Mouse (Mus musculus): ENCODE measurements around the gene Trat1. TPM values are rescaled to one million over a fixed set of nuclear protein-coding genes. Genes with fewer than 3 reads are reported as not detected.
A peak's percentile ranks its signal among the peaks of the same experiment; 100 is the strongest.

Gene Trat1
- polyA plus RNA-seq, 1 experiment from 2014 or later = not detected

DNA sequence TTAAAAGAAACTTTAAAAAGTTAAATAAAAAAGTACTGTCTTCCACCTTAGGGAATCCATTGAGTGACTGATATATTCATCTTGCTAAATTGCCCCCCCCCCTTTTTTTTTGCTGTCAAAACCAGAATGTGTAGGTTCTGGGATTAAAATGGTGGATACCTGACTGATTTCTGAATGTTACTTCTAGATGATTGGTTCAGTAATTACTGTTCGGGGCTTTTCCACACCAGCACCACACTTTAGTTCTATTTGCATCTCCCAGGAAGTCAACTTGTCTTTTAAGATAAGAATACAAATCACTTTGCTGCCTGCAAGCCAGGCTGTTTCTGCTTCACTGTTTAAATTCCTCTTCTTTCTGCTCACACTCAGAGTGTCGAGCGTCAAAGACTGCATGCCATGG lies 26.5 kb upstream of the Trat1 start:
- Histone ChIP-seq H3K27me3 (ENCODE audit: control insufficient read depth, insufficient read depth, low read length) (no peaks in the 10 kb centered on the region), H3K4me1 (ENCODE audit: control insufficient read depth, insufficient read depth, low read length) (no peaks in the 10 kb centered on the region), H3K9me3 (ENCODE audit: control insufficient read depth, low read length) (no peaks in the 10 kb centered on the region), H3K9ac (ENCODE audit: low read depth, low read length) (no peak overlapping the region), H3K4me3 (ENCODE audit: low read length) (no peak overlapping the region), H3K36me3 (ENCODE audit: control insufficient read depth, insufficient read depth, low read length) (no peaks in the 10 kb centered on the region), H3K4me2 (replicated peaks; ENCODE audit: low read depth, low read length) (no peak overlapping the region), H3K27ac (ENCODE audit: low read depth, low read length) (no peak overlapping the region)
- 80% methylated on average over 3 of the region's 3 CpGs for WGBS
- no peak for ATAC-seq (ENCODE audit: low FRiP score, low TSS enrichment)

DNA sequence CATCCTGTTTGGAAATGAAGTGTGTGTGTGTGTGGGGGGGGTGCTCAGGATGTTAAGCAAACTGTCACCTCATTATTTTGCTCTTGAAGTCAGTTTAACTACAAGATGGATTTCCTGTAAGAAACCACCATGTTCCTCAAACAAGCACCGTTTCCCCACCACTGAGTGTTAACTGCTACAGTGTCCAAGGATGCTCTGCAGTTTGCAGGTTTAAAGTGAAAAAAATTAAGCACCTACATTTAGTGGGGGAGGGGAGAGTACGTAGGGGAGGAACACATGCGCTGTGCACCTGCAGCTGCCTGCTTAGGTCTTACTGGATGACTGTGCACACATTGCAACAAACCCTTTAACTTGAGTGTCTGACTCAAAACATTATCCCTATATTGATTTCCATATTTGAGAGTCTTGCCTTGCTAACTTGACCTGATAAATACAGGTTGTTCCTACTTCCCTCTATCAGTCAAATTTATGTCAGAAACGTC lies 16.9 kb upstream of the Trat1 start:
- Histone ChIP-seq H3K27ac (ENCODE audit: low read depth, low read length) (no peak overlapping the region), H3K27me3 (ENCODE audit: control insufficient read depth, insufficient read depth, low read length) (no peaks in the 10 kb centered on the region), H3K9ac (ENCODE audit: low read depth, low read length) (no peak overlapping the region), H3K4me1 (ENCODE audit: control insufficient read depth, insufficient read depth, low read length) (no peaks in the 10 kb centered on the region), H3K4me3 (ENCODE audit: low read length) (no peak overlapping the region), H3K9me3 (ENCODE audit: control insufficient read depth, low read length) (no peaks in the 10 kb centered on the region), H3K4me2 (replicated peaks; ENCODE audit: low read depth, low read length) (no peak overlapping the region), H3K36me3 (ENCODE audit: control insufficient read depth, insufficient read depth, low read length) (no peaks in the 10 kb centered on the region)
- WGBS = 78% methylated on average over 4 of the region's 4 CpGs
- ATAC-seq (ENCODE audit: low FRiP score, low TSS enrichment) = no peak

DNA sequence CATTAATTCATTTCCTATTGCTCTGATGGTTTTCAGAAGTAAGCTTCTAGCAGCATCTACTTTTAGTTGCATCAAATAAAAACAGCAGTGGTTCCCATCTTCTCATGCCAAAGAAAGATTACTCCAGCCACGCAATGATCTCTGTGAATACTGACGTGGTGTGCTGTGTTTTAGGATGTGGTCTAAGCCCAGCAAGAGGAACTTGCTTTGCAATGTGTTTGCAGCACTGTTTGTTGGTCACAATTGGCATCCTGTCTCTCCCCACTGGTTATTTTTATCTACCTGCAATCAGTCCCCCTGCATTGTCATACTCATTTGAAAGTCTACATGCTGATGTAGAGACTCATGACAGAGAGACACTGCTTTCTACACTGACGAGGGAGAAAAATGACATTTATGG lies 14.4 kb upstream of the Trat1 start:
- Histone ChIP-seq H3K4me1 (ENCODE audit: control insufficient read depth, insufficient read depth, low read length) (no peaks in the 10 kb centered on the region), H3K27me3 (ENCODE audit: control insufficient read depth, insufficient read depth, low read length) (no peaks in the 10 kb centered on the region), H3K27ac (ENCODE audit: low read depth, low read length) (no peak overlapping the region), H3K4me3 (ENCODE audit: low read length) (no peak overlapping the region), H3K9ac (ENCODE audit: low read depth, low read length) (no peak overlapping the region), H3K4me2 (replicated peaks; ENCODE audit: low read depth, low read length) (no peak overlapping the region), H3K36me3 (ENCODE audit: control insufficient read depth, insufficient read depth, low read length) (no peaks in the 10 kb centered on the region), H3K9me3 (ENCODE audit: control insufficient read depth, low read length) (no peaks in the 10 kb centered on the region)
- ATAC-seq (ENCODE audit: low FRiP score, low TSS enrichment) = no peak
- 74% methylated on average over 3 of the region's 3 CpGs for whole genome bisulfite sequencing

DNA sequence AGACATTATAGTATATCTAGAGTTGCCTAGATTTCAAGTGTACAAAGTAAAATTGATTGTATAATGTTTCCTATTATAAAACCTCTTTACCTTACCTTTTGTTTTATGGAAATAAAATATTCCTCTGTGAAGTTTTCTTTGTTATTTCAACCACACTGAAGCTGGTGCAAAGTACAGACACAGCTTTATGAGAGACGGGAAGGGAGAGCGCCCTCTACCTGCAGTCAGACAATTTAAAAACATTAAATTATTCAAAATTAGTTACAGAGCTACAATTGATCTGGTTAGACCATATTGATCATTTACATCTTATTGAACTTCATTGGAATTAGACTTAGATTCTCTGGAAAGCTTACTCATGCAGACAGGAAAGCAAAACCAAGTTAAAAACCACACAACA lies 5.4 kb upstream of the Trat1 start:
- H3K4me1 ChIP-seq (ENCODE audit: control insufficient read depth, insufficient read depth, low read length) = no peaks in the 10 kb centered on the region
- no peaks in the 10 kb centered on the region for H3K36me3 ChIP-seq (ENCODE audit: control insufficient read depth, insufficient read depth, low read length)
- H3K9me3 ChIP-seq (ENCODE audit: control insufficient read depth, low read length) = no peaks in the 10 kb centered on the region
- no peak for ATAC-seq (ENCODE audit: low FRiP score, low TSS enrichment)
- H3K27ac ChIP-seq (ENCODE audit: low read depth, low read length) = no peak overlapping the region
- no peak overlapping the region for H3K4me3 ChIP-seq (ENCODE audit: low read length)
- no peaks in the 10 kb centered on the region for H3K27me3 ChIP-seq (ENCODE audit: control insufficient read depth, insufficient read depth, low read length)
- H3K9ac ChIP-seq (ENCODE audit: low read depth, low read length) = no peak overlapping the region
- WGBS = 82% methylated on average over 2 of the region's 2 CpGs
- H3K4me2 ChIP-seq (replicated peaks; ENCODE audit: low read depth, low read length) = no peak overlapping the region

GRCm38 (mm10) chr16:48769183-48769582 lies 2.6 kb downstream of the Trat1 start:
- ATAC-seq (ENCODE audit: low FRiP score, low TSS enrichment) = no peak
- Histone ChIP-seq H3K9me3 (ENCODE audit: control insufficient read depth, low read length) (no peaks in the 10 kb centered on the region), H3K9ac (ENCODE audit: low read depth, low read length) (no peak overlapping the region), H3K4me3 (ENCODE audit: low read length) (no peak overlapping the region), H3K36me3 (ENCODE audit: control insufficient read depth, insufficient read depth, low read length) (no peaks in the 10 kb centered on the region), H3K27me3 (ENCODE audit: control insufficient read depth, insufficient read depth, low read length) (no peaks in the 10 kb centered on the region), H3K4me2 (replicated peaks; ENCODE audit: low read depth, low read length) (no peak overlapping the region), H3K4me1 (ENCODE audit: control insufficient read depth, insufficient read depth, low read length) (no peaks in the 10 kb centered on the region), H3K27ac (ENCODE audit: low read depth, low read length) (no peak overlapping the region)
- WGBS = 73% methylated on average over 3 of the region's 3 CpGs

GRCm38 (mm10) chr16:48760643-48761481 lies 11.0 kb downstream of the Trat1 start:
- ATAC-seq (ENCODE audit: low FRiP score, low TSS enrichment) = peak; percentile 92
- Histone ChIP-seq H3K36me3 (ENCODE audit: control insufficient read depth, insufficient read depth, low read length) (no peaks in the 10 kb centered on the region), H3K4me3 (ENCODE audit: low read length) (no peak overlapping the region), H3K9me3 (ENCODE audit: control insufficient read depth, low read length) (no peaks in the 10 kb centered on the region), H3K4me2 (replicated peaks; ENCODE audit: low read depth, low read length) (no peak overlapping the region), H3K27ac (ENCODE audit: low read depth, low read length) (no peak overlapping the region), H3K9ac (ENCODE audit: low read depth, low read length) (no peak overlapping the region), H3K4me1 (ENCODE audit: control insufficient read depth, insufficient read depth, low read length) (no peaks in the 10 kb centered on the region), H3K27me3 (ENCODE audit: control insufficient read depth, insufficient read depth, low read length) (no peaks in the 10 kb centered on the region)
- WGBS = 44% methylated on average over 17 of the region's 17 CpGs

GRCm38 (mm10) chr16:48750145-48750827 lies 21.5 kb downstream of the Trat1 start:
- H3K9ac ChIP-seq (ENCODE audit: low read depth, low read length) = no peak overlapping the region
- H3K36me3 ChIP-seq (ENCODE audit: control insufficient read depth, insufficient read depth, low read length) = no peaks in the 10 kb centered on the region
- ATAC-seq (ENCODE audit: low FRiP score, low TSS enrichment) = no peak
- peak overlapping the region; percentile 45 for H3K4me2 ChIP-seq (replicated peaks; ENCODE audit: low read depth, low read length)
- 11% methylated on average over 26 of the region's 26 CpGs for WGBS
- H3K4me3 ChIP-seq (ENCODE audit: low read length) = peak overlapping the region; percentile 17; the same call in 1 of the 2 replicates
- H3K27ac ChIP-seq (ENCODE audit: low read depth, low read length) = no peak overlapping the region
- H3K4me1 ChIP-seq (ENCODE audit: control insufficient read depth, insufficient read depth, low read length) = no peaks in the 10 kb centered on the region
- H3K27me3 ChIP-seq (ENCODE audit: control insufficient read depth, insufficient read depth, low read length) = no peaks in the 10 kb centered on the region
- no peaks in the 10 kb centered on the region for H3K9me3 ChIP-seq (ENCODE audit: control insufficient read depth, low read length)

DNA sequence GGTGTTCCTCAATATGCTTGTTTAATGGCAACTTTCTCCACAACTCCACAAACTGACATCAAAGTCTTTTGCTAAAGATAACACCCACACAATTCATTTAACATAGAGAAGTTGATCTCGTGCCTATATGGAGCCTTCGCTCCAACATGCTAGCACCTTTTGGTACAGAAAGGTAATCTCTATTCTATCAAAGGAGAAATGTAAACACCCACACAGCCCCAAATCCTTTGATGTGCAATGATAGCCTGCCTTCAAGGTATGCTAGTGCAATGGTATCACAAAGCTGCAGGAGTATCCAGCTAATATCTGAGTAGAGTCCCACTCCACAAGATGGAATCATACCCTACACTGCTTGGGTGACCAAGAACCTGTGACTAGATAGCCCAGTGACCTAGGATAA lies 26.4 kb downstream of the Trat1 start:
- Histone ChIP-seq H3K9me3 (ENCODE audit: control insufficient read depth, low read length) (no peaks in the 10 kb centered on the region), H3K9ac (ENCODE audit: low read depth, low read length) (no peak overlapping the region), H3K27ac (ENCODE audit: low read depth, low read length) (no peak overlapping the region), H3K4me3 (ENCODE audit: low read length) (no peak overlapping the region), H3K36me3 (ENCODE audit: control insufficient read depth, insufficient read depth, low read length) (no peaks in the 10 kb centered on the region), H3K4me1 (ENCODE audit: control insufficient read depth, insufficient read depth, low read length) (no peaks in the 10 kb centered on the region), H3K4me2 (replicated peaks; ENCODE audit: low read depth, low read length) (no peak overlapping the region), H3K27me3 (ENCODE audit: control insufficient read depth, insufficient read depth, low read length) (no peaks in the 10 kb centered on the region)
- 81% methylated on average over 2 of the region's 2 CpGs for WGBS
- ATAC-seq (ENCODE audit: low FRiP score, low TSS enrichment) = no peak

DNA sequence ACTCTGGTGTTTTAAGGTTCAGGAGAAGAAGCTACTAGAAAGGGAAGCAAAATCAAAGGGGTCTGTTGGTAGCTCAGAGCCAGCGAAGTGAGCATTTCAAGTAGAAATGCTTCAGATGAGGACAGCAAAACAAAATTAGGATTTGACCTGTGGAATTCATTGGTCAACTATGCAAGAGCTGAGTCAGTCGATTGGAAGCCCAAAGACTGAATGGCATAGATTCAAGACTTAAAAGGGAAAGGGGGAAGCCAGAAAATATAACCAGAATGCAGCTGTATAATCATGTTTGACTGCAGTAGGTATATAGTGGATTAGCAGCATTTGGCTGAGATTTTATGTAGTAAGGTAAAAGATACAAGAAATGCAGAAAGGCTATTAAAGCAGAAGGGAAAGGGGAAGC lies 26.8 kb downstream of the Trat1 start:
- H3K27me3 ChIP-seq (ENCODE audit: control insufficient read depth, insufficient read depth, low read length) = no peaks in the 10 kb centered on the region
- H3K4me2 ChIP-seq (replicated peaks; ENCODE audit: low read depth, low read length) = no peak overlapping the region
- no peak overlapping the region for H3K4me3 ChIP-seq (ENCODE audit: low read length)
- H3K36me3 ChIP-seq (ENCODE audit: control insufficient read depth, insufficient read depth, low read length) = no peaks in the 10 kb centered on the region
- no peaks in the 10 kb centered on the region for H3K9me3 ChIP-seq (ENCODE audit: control insufficient read depth, low read length)
- no peak overlapping the region for H3K27ac ChIP-seq (ENCODE audit: low read depth, low read length)
- H3K4me1 ChIP-seq (ENCODE audit: control insufficient read depth, insufficient read depth, low read length) = no peaks in the 10 kb centered on the region
- WGBS = 77% methylated on average over 2 of the region's 2 CpGs
- no peak for ATAC-seq (ENCODE audit: low FRiP score, low TSS enrichment)
- H3K9ac ChIP-seq (ENCODE audit: low read depth, low read length) = no peak overlapping the region
